In the genomic region with DNA sequence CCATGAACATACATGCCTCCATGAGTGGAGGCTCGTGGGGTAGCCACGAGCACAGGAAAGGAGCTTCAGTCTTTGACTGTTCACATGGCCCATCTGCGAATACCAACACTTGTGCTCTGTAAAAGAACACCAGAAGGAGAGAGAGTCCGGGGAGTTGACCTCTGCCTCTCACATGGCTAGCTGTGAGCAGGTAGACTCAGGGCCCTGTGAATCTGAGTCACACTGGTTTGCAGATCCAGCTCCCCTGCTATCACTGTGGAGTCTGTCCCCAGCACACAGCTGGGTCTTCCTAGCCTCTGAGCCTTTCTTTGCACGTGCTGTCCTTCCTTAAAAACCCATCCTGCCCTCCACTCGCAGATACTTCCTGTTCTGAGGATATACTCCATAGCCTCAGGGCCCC, we compare ENCODE assay signal across 10 mouse cellular contexts. TPM values are rescaled to one million over a fixed set of nuclear protein-coding genes. Genes with fewer than 3 reads are reported as not detected.
A peak's percentile ranks its signal among the peaks of the same experiment; 100 is the strongest.
DNase-seq lines count a peak whose midpoint lies in the region; ATAC-seq and TF ChIP-seq lines count a peak whose summit lies in the region.
"Had no signal": no experiment of that assay in that cellular context is flagged by ENCODE, and none has a peak within 500 bp of the region (broad histone marks: within the 10 kb centered on the region; RNA-seq: fewer than 3 reads in every experiment).

No protein-coding gene starts in this region.

- intact Hi-C loops in heart, postnatal 14 days (cut with DNase I): no loop called here

- H3K4me2 ChIP-seq in heart, embryonic 15.5 days: peak overlapping the region; percentile 15; the same call in 1 of the 2 replicates
- H3K4me2 ChIP-seq: embryonic facial prominence, embryonic 13.5 days had no signal

- H3K79me2 ChIP-seq in MEL (ENCODE audit: control insufficient read depth, insufficient read depth, low read length, poor library complexity): no peaks in the 10 kb centered on the region
- peaks cover 43% of the 10 kb centered on the region for H3K79me2 ChIP-seq in liver, adult 2 months (ENCODE audit: control insufficient read depth, insufficient read depth, low read length)

- H3K4me1 ChIP-seq in heart, embryonic 15.5 days (replicated peaks): peaks cover 92% of the 10 kb centered on the region
- H3K4me1 ChIP-seq in MEL (ENCODE audit: control insufficient read depth in 1 of 2, insufficient read depth in 2 of 2, low read length in 2 of 2): peaks cover 0 to 60% of the 10 kb centered on the region in 2 experiments; a peak in 3 of 4 replicates
- peaks cover 80% of the 10 kb centered on the region for H3K4me1 ChIP-seq in embryonic facial prominence, embryonic 10.5 days
- peaks cover 64% of the 10 kb centered on the region for H3K4me1 ChIP-seq in liver, adult 2 months (ENCODE audit: control insufficient read depth, insufficient read depth, low read length)

- DNase-seq in heart, postnatal 14 days: no peak
- peak; percentile 15 for DNase-seq in MEL (ENCODE audit: low read depth, low spot score)
- no peak for DNase-seq in embryonic facial prominence, embryonic 10.5 days (ENCODE audit: low spot score)
- peak; percentile 50 for DNase-seq in liver, adult 2 months (ENCODE audit: extremely low read depth, low read depth, low spot score)
- DNase-seq in natural killer cell, adult 2 months (ENCODE audit: low spot score in 2 of 2): no peak
- DNase-seq in spleen, postnatal 4 days (ENCODE audit: low spot score in 2 of 2): no peak
- no peak for DNase-seq in T-cell, adult 2 months (ENCODE audit: low spot score)
- DNase-seq: gastrocnemius, postnatal 25 days had no signal

- TF ChIP-seq RAD21 in MEL (IDR thresholded peaks at IDR 0.05; ENCODE audit: low read depth, low read length): no peak

- no peak for TF ChIP-seq EP300 in MEL (IDR thresholded peaks at IDR 0.05; ENCODE audit: low read depth in 1 of 2, low read length in 2 of 2)

- H3K36me3 ChIP-seq in heart, embryonic 15.5 days: no peaks in the 10 kb centered on the region
- peaks cover 0 to 41% of the 10 kb centered on the region in 2 experiments; a peak in 2 of 4 replicates for H3K36me3 ChIP-seq in MEL (ENCODE audit: control insufficient read depth in 1 of 2, insufficient read depth in 2 of 2, low read length in 2 of 2)
- H3K36me3 ChIP-seq in embryonic facial prominence, embryonic 10.5 days (replicated peaks): no peaks in the 10 kb centered on the region
- H3K36me3 ChIP-seq in liver, adult 2 months (ENCODE audit: control insufficient read depth, insufficient read depth, low read length): no peaks in the 10 kb centered on the region
- H3K36me3 ChIP-seq: embryonic facial prominence, embryonic 13.5 days had no signal

- H3K4me3 ChIP-seq in heart, embryonic 15.5 days: no peak overlapping the region
- H3K4me3 ChIP-seq in MEL (ENCODE audit: control insufficient read depth in 1 of 2, insufficient read depth in 1 of 2, low read depth in 2 of 2, low read length in 2 of 2): no peak overlapping the region
- no peak overlapping the region for H3K4me3 ChIP-seq in embryonic facial prominence, embryonic 10.5 days
- no peak overlapping the region for H3K4me3 ChIP-seq in liver, adult 2 months (ENCODE audit: insufficient read depth, low read depth, low read length)
- H3K4me3 ChIP-seq: embryonic facial prominence, embryonic 13.5 days had no signal

- no peaks in the 10 kb centered on the region for H3K9me3 ChIP-seq in heart, embryonic 15.5 days (replicated peaks)
- no peaks in the 10 kb centered on the region for H3K9me3 ChIP-seq in MEL (replicated peaks; ENCODE audit: insufficient read depth, low read length)
- H3K9me3 ChIP-seq in embryonic facial prominence, embryonic 10.5 days: no peaks in the 10 kb centered on the region
- H3K9me3 ChIP-seq: embryonic facial prominence, embryonic 13.5 days had no signal

- no peak for TF ChIP-seq POLR2A in MEL (IDR thresholded peaks at IDR 0.05; ENCODE audit: control insufficient read depth in 1 of 2, insufficient read depth in 1 of 2, low read depth in 1 of 2, low read length in 2 of 2, poor library complexity in 1 of 2)
- TF ChIP-seq POLR2A in liver, adult 2 months (IDR thresholded peaks at IDR 0.05; ENCODE audit: extremely low read depth, insufficient read depth, low read length): no peak

- TF ChIP-seq CTCF in MEL (IDR thresholded peaks at IDR 0.05 in 2 of 3, conservative IDR thresholded peaks at IDR 0.05 in 1 of 3; ENCODE audit: control insufficient read depth in 1 of 3, insufficient read depth in 1 of 3, low read depth in 2 of 3, low read length in 3 of 3, poor library complexity in 1 of 3, severe bottlenecking in 1 of 3): no peak
- no peak for TF ChIP-seq CTCF in liver, adult 2 months (IDR thresholded peaks at IDR 0.05; ENCODE audit: low read depth, low read length)

- WGBS in heart, embryonic 15.5 days: 33% methylated on average over 6 of the region's 6 CpGs
- 48% methylated on average over 6 of the region's 6 CpGs for WGBS in embryonic facial prominence, embryonic 10.5 days
- WGBS in liver, adult 2 months: 46% methylated on average over 6 of the region's 6 CpGs

- no peak for ATAC-seq in heart, embryonic 15.5 days (replicated peaks; ENCODE audit: insufficient number of reproducible peaks, insufficient read depth, low FRiP score, low read depth)

- no peak overlapping the region for H3K9ac ChIP-seq in heart, embryonic 15.5 days
- peak overlapping the region; percentile 4; the same call in 1 of the 2 replicates for H3K9ac ChIP-seq in MEL (ENCODE audit: control insufficient read depth, low read depth, low read length, poor library complexity, severe bottlenecking)
- 0 out of 2 replicates have a peak overlapping the region, but pooled peaks have one; percentile 25 for H3K9ac ChIP-seq in liver, adult 2 months (ENCODE audit: low read depth, low read length)
- H3K9ac ChIP-seq: embryonic facial prominence, embryonic 13.5 days had no signal

- no peaks in the 10 kb centered on the region for H3K27me3 ChIP-seq in heart, embryonic 15.5 days
- no peaks in the 10 kb centered on the region for H3K27me3 ChIP-seq in MEL (ENCODE audit: control insufficient read depth in 1 of 2, insufficient read depth in 2 of 2, low read length in 2 of 2)
- no peaks in the 10 kb centered on the region for H3K27me3 ChIP-seq in embryonic facial prominence, embryonic 10.5 days (replicated peaks; ENCODE audit: low read depth, poor library complexity, severe bottlenecking)
- no peaks in the 10 kb centered on the region for H3K27me3 ChIP-seq in liver, adult 2 months (ENCODE audit: control insufficient read depth, insufficient read depth, low read length)
- H3K27me3 ChIP-seq: embryonic facial prominence, embryonic 13.5 days had no signal

- peak overlapping the region; percentile 93 for H3K27ac ChIP-seq in heart, embryonic 15.5 days
- H3K27ac ChIP-seq in MEL (ENCODE audit: control insufficient read depth, low read depth, low read length): peak overlapping the region; percentile 20; the same call in 1 of the 2 replicates
- H3K27ac ChIP-seq in embryonic facial prominence, embryonic 10.5 days (replicated peaks): peak overlapping the region; percentile 27; the same call in 1 of the 2 replicates
- H3K27ac ChIP-seq in liver, adult 2 months (replicated peaks; ENCODE audit: insufficient read depth, low read depth, low read length): peak overlapping the region; percentile 79
- H3K27ac ChIP-seq: embryonic facial prominence, embryonic 13.5 days had no signal

TF ChIP-seq in MEL, 35 proteins besides CTCF, POLR2A, EP300 and RAD21:
- no peak for TF ChIP-seq ZNF384 (IDR thresholded peaks at IDR 0.05; ENCODE audit: low read depth, low read length)
- TF ChIP-seq GATA1 (IDR thresholded peaks at IDR 0.05; ENCODE audit: low read depth, low read length): no peak

RNA-seq across cellular contexts. Expression of gene Nek6, which starts 22.3 kb away (rescaled TPM):
- polyA plus RNA-seq in heart, embryonic 15.5 days (2015; fragmentation: Nextera tagmentation; extraction: Ambion mirVana): 60.8 and 71.4 TPM in 2 replicates
- 1 to 10 TPM; 7.9 to 9.1 TPM for total RNA-seq in heart, postnatal 14 days (2021)
- total RNA-seq in MEL (2012; rRNA removed): 3.5 and 3.7 TPM in 2 replicates
- polyA plus RNA-seq in MEL (2012; ENCODE audit: insufficient read depth in 1 of 2, insufficient read length in 2 of 2, low read depth in 1 of 2, low replicate concordance in 2 of 2, missing spikeins in 1 of 2): 1 to 10 TPM in 1 of 2 experiments, not detected in 1; 5.4 TPM
- polyA plus RNA-seq in embryonic facial prominence, embryonic 10.5 days (2016; fragmentation: Nextera tagmentation; extraction: Ambion mirVana): 85.4 and 85.8 TPM in 2 replicates
- total RNA-seq in liver, adult 2 months (2014; rRNA removed): 13.6 and 17.1 TPM in 2 replicates
- polyA plus RNA-seq in liver, adult 2 months (2012; rRNA removed): 51.0 and 58.8 TPM in 2 replicates

Comparison
In these comparisons a context has a peak if more than half of its experiments do, and no peak if none do; other contexts are left out.
1. H3K27ac ChIP-seq: peak in every context shown above with its lines; median percentile 93 in heart, embryonic 15.5 days; 79 in liver, adult 2 months; 27 in embryonic facial prominence, embryonic 10.5 days; 20 in MEL.
2. DNase-seq: peak in MEL (single experiment) and liver, adult 2 months (single experiment); none in heart, postnatal 14 days (0 of 2), embryonic facial prominence, embryonic 10.5 days (single experiment), natural killer cell, adult 2 months (0 of 2), spleen, postnatal 4 days (0 of 2) and T-cell, adult 2 months (single experiment).